Mouse (Mus musculus) spleen, postnatal 4 days (tissue): ENCODE data around the gene Acss1.

ENCODE experiments used
- DNase-seq, 2 experiments: peaks; one replicate each; pipeline ENCODE4 v3.0.0; 2022; ENCODE audit warnings: low spot score in 2 of 2

Gene Acss1

GRCm38 (mm10) chr2:150643166-150643565, 25.1 kb downstream of the Acss1 start:
- DNase-seq = no peak

GRCm38 (mm10) chr2:150638370-150638733, 29.9 kb downstream of the Acss1 start:
- no peak for DNase-seq

GRCm38 (mm10) chr2:150637702-150638369, 30.5 kb downstream of the Acss1 start:
- DNase-seq = no peak

GRCm38 (mm10) chr2:150635877-150636446, 32.3 kb downstream of the Acss1 start:
- no peak for DNase-seq

GRCm38 (mm10) chr2:150629255-150629654, 39.0 kb downstream of the Acss1 start:
- no peak for DNase-seq

GRCm38 (mm10) chr2:150627140-150627539, 41.2 kb downstream of the Acss1 start:
- DNase-seq = no peak

GRCm38 (mm10) chr2:150624926-150625325, 43.4 kb downstream of the Acss1 start:
- DNase-seq = no peak

- no peak for DNase-seq
These were observed 44.3 kb downstream of the Acss1 start for GRCm38 (mm10) chr2:150623957-150624356.

- no peak for DNase-seq
These were observed 46.6 kb downstream of the Acss1 start for GRCm38 (mm10) chr2:150621698-150622097.

- no peak for DNase-seq
These were observed 58.2 kb downstream of the Acss1 start for GRCm38 (mm10) chr2:150610097-150610496.

GRCm38 (mm10) chr2:150608872-150609560, 59.3 kb downstream of the Acss1 start:
- DNase-seq = peak in 1 of 2 experiments; percentile 54

GRCm38 (mm10) chr2:150608087-150608799, 60.1 kb downstream of the Acss1 start, which contains the start of gene Apmap:
Gene Apmap, minus strand, starts transcription at chr2:150608567.
- DNase-seq = peak; percentile 96 to 98

GRCm38 (mm10) chr2:150607086-150607485, 61.2 kb downstream of the Acss1 start:
- DNase-seq = no peak

- DNase-seq = no peak
These were observed 63.5 kb downstream of the Acss1 start for GRCm38 (mm10) chr2:150604802-150605201.

- no peak for DNase-seq
These were observed 66.1 kb downstream of the Acss1 start for GRCm38 (mm10) chr2:150602166-150602565.

- no peak for DNase-seq
These were observed 68.0 kb downstream of the Acss1 start for GRCm38 (mm10) chr2:150600263-150600662.

- DNase-seq = no peak
These were observed 72.7 kb downstream of the Acss1 start for GRCm38 (mm10) chr2:150595411-150596190.

GRCm38 (mm10) chr2:150589076-150589475, 79.2 kb downstream of the Acss1 start:
- no peak for DNase-seq

- no peak for DNase-seq
These were observed 88.7 kb downstream of the Acss1 start for GRCm38 (mm10) chr2:150579628-150580027.

- DNase-seq = peak in 1 of 2 experiments; percentile 47
These were observed 89.7 kb downstream of the Acss1 start for GRCm38 (mm10) chr2:150578603-150579002.

- peak in 1 of 2 experiments; percentile 49 for DNase-seq
These were observed 92.0 kb downstream of the Acss1 start for GRCm38 (mm10) chr2:150576256-150576655.
